Mouse (Mus musculus): ENCODE data around the gene Ugt3a1.
"Not testable (repeated sequence)": the region's sequence is repeated elsewhere in the genome, so short reads cannot be mapped to it uniquely, and the experiment has no call there.

Gene Ugt3a1

GRCm38 (mm10) chr15:9276838-9277295 lies at the start of gene Ugt3a1:
TSS of gene Ugt3a1 (plus strand) at chr15:9276888.
- DNase-seq = no peak

- not testable (repeated sequence) for DNase-seq
These were observed 45.8 kb upstream of the Ugt3a1 start for GRCm38 (mm10) chr15:9230917-9231316.

- no peak for DNase-seq
These were observed 30.3 kb upstream of the Ugt3a1 start for GRCm38 (mm10) chr15:9246345-9246744.

GRCm38 (mm10) chr15:9252891-9253290 lies 23.8 kb upstream of the Ugt3a1 start:
- no peak for DNase-seq

GRCm38 (mm10) chr15:9260621-9261020 lies 16.1 kb upstream of the Ugt3a1 start:
- DNase-seq = no peak

- DNase-seq = no peak
These were observed 4.8 kb upstream of the Ugt3a1 start for GRCm38 (mm10) chr15:9271876-9272275.

GRCm38 (mm10) chr15:9279026-9279425 lies 2.3 kb downstream of the Ugt3a1 start:
- DNase-seq = no peak

GRCm38 (mm10) chr15:9279596-9279995 lies 2.9 kb downstream of the Ugt3a1 start:
- DNase-seq = no peak

GRCm38 (mm10) chr15:9283165-9283564 lies 6.5 kb downstream of the Ugt3a1 start:
- DNase-seq = no peak

- DNase-seq = no peak
These were observed 13.0 kb downstream of the Ugt3a1 start for GRCm38 (mm10) chr15:9289660-9290059.

GRCm38 (mm10) chr15:9305978-9306692 lies 29.4 kb downstream of the Ugt3a1 start:
- DNase-seq = no peak

- no peak for DNase-seq
These were observed 57.9 kb downstream of the Ugt3a1 start for GRCm38 (mm10) chr15:9334596-9334995.

- DNase-seq = no peak
These were observed 58.7 kb downstream of the Ugt3a1 start, which contains the start of gene Ugt3a2 for GRCm38 (mm10) chr15:9335341-9335740. TSS of gene Ugt3a2 (plus strand) at chr15:9335550.

- DNase-seq = no peak
These were observed 59.9 kb downstream of the Ugt3a1 start for GRCm38 (mm10) chr15:9336616-9337015.

GRCm38 (mm10) chr15:9337021-9337420 lies 60.3 kb downstream of the Ugt3a1 start:
- DNase-seq = no peak

GRCm38 (mm10) chr15:9348739-9349138 lies 72.1 kb downstream of the Ugt3a1 start:
- DNase-seq = no peak

- DNase-seq = no peak
These were observed 86.1 kb downstream of the Ugt3a1 start for GRCm38 (mm10) chr15:9362801-9363200.

All from cerebellum, adult 11 months (tissue).